Mouse (Mus musculus) fibroblast of lung, adult 2 months (primary cell): ENCODE results near the gene Maml1.

Experiments
- DNase-seq: peaks from one replicate; pipeline ENCODE4 v3.0.0-alpha.2; 2011; ENCODE audit warnings: low read depth

The Maml1 gene

DNA sequence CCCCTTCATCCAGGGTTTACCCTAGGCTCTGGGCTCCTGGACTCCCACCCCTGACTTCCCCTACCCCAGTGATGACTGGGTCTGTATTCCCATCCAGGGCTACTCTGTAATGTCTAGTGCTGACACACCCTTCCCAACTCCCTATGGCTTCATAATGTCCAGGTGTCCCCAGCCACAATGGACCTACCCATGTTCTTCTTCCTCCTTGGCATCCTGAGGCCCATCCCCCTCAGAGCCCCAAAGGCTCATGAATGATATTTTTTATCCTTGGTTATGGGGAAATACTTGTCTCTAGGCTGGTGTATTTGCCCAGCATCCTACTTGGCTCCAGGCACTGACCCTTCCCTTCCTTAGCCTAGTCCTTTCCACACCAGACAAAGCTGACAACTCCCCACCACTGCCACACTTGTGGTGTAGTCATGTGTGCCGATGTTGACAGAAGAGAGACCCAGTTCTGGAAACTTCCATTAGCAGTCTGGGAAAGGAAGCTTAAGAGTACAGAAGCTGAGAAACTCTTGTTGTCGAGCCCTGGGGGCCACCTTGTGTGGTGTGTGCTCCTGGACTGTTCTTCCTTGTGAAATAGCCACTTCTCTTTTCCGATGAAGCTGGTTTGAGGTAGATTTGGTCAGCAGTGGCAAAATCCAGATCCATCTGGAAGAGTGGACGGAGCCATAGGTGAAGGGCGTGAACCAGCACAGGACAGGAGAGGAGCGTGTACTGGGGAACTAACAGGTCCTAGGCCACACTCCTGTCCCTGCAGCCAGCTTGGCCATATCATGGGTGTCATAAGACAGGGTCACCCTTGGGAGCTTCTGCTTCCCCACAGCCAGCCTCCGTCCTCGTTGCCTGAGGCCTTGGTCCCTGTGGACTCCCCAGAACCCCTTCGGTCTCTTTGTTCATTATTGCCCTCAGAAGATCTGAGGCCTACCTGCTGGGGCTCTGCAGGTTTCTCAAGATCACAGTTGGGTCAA, 53.0 kb downstream of the Maml1 start:
- no peak for DNase-seq

DNA sequence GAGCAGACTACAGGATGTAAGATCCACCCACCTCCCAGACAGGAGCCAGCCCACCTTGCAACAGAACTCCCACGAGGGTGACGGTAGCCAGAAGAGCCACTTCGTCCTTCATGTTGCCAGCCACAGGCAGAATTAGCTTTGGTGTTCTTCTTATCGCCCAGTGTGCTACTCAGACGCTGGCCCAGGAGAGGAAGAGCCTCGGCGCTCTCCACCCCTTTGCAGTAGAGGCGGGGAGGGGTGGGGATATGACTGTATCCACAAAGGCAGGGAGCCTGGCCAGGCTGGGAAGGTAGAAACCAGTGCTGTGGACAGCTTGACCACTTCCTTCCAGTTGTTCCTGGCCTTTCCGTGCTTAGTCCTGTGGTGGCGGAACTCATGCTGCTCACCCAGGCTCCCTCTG, 53.8 kb downstream of the Maml1 start, which contains the start of gene Ltc4s:
TSS of gene Ltc4s (minus strand) at position 293 of the 400 bp plus-strand sequence.
- no peak for DNase-seq

DNA sequence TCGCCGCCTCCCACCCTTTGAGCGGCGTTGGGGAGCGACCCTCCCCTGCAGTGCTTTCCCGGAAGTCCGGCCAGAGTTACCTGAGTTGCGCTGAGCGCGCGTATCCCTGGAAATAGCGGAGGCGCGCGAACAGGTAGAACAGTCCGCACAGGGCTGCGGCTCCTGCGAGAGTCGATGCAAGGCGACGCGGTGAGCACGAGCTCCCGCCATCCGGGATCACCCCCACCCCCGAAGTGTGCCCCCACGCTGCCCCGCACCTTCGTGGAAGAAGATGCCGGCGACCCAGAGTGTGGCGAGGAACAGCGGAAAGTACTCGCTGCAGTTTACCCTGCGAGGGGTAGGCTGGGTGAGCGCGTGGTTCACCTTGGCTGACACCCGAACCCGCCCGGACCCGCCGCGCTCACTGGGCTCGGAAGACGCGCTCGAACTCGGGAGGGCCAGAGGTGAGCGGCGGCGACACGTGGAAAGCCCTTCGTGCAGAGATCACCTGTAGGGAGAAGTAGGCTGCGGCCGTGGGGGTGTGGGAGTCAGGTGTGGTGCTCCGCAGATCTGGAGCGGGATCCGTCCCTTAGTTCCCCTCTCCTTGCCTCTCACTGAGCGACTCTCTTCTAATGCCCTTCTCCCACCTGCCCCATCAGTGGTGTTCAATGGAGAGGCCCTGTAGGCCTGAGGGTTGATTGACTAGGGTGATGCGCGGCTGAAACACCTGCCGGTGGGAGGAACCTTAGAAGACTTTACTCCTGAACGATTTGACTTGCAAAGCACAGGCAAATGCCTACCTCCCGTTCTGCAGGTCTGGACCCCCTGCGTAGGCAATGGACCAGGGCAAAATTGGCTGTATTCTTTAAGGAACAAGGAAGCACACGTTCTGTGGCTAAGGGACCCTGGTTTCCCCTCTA, 54.9 kb downstream of the Maml1 start:
- DNase-seq: no peak

DNA sequence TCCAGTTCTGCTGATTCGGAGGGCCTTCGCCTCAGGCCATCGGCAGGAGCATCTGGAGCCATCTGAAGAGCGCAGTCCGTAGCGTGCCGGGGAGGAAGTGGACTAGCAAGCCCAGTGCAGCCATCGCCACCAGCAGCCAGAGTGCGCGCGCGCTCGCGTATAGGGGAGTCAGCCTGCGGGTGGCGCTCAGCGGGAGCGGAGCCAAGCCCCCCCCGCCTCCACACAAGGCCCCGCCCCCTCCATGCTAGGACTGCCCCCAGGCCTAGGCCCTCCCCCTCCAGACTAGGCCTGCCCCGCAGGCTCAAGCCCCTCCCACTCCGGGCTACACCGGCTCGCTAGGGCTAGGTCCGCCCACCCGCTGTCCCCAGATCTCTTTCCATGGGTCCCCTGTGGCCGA, 55.6 kb downstream of the Maml1 start:
- no peak for DNase-seq

DNA sequence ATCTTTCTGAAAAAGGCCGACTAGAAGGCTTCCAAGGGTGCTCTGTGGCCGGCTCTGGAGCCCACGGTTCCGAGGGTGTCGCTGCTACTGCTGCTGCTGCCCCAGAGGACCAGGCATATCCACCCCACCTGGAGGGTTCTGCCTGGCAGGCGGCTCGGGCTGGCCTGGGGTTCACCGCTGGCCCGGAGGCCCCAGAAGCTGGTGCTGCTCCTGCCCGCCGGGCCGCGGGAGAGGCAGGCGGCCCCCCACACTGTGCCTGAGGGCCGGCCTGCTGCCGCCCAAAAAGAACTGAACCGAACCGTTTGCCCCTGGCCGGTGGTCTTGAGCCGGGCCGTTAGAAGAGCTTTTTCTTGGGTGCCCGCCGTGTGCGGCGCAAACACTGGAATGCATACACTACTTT, 57.5 kb downstream of the Maml1 start:
- DNase-seq: no peak

DNA sequence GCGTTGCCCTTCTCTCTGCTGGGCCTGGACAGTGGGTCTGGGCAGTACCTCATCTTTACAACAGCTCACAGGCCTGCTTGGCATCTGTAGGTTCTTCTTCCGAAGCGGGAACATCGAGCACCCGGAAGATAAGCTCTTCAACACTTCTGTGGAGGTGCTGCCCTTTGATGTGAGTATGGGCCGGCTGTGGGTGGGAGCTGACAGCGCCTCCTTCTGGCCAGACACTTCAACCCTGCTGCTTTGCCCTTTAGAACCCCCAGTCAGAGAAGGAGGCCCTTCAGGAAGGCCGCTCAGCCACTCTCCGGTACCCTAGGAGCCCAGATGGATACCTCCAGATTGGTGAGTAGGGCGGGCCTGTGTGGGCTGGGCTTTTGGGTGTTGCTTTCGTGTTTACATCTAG, 58.1 kb downstream of the Maml1 start:
- no peak for DNase-seq

DNA sequence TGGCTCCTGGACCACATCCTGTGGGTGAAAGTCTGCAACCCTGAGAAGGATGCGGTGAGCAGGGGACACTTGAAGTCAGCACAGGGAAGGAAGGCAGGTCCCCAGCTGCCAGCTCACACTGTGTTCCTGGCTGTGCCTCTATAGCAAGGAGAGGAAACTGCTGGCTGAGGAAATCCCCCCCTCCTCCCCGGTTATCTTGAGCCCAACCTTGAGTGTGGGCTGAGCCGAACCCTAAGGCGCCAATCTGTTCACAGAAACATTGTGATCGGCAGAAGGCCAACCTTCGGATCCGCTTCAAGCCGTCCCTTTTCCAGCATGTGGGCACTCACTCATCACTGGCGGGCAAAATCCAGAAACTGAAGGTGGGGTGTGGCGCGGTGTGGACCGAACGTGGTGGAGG, 59.1 kb downstream of the Maml1 start:
- DNase-seq: no peak

DNA sequence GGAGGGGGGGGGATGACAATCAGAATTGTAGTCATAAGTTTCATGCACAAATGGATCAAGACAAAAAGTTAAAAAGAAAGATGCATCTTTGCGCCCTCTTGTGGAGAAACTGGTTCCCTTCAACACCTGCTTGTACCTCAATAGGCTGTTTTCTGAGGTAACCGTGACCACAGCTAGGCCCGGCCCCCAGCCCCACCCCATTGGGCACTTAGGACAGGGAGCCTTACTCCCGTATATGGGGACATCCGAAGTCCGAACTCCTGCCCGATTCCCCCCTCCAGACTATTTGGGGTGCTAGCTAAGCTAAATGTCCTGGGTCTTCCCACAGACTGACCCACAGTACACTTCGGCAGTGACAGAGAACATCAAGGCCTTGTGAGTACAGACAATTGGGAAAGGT, 60.7 kb downstream of the Maml1 start:
- DNase-seq: peak; percentile 54

DNA sequence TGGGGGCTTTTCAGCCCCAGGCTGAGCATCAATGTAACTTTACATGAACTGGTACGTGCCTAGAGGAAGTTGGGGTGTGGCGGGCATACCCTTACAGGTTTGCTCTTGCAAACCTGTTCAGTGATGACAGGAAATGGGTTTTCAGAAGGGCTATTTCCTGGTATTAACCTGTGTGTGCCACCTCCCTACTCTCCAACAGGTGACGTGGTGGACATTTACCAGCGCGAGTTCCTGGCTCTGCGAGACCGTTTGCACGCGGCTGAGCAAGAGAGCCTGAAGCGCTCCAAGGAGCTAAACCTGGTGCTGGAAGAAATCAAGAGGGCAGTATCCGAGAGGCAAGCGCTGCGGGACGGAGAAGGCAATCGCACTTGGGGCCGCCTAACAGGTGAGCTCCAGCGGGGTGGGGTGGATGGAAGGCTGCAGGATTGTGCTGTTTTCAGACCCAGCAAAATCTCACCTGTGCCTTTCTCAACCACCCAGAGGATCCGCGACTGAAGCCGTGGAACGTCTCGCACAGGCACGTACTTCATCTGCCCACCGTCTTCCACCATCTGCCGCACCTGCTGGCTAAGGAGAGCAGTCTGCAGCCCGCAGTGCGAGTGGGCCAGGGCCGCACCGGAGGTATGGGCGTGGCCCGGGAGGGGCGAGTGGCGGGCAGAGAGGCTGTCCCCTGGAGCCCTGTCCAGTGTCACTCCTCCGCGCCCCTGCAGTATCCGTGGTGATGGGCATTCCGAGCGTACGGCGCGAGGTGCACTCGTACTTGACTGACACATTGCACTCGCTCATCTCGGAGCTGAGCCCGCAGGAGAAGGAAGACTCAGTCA, 61.4 kb downstream of the Maml1 start:
- no peak for DNase-seq

DNA sequence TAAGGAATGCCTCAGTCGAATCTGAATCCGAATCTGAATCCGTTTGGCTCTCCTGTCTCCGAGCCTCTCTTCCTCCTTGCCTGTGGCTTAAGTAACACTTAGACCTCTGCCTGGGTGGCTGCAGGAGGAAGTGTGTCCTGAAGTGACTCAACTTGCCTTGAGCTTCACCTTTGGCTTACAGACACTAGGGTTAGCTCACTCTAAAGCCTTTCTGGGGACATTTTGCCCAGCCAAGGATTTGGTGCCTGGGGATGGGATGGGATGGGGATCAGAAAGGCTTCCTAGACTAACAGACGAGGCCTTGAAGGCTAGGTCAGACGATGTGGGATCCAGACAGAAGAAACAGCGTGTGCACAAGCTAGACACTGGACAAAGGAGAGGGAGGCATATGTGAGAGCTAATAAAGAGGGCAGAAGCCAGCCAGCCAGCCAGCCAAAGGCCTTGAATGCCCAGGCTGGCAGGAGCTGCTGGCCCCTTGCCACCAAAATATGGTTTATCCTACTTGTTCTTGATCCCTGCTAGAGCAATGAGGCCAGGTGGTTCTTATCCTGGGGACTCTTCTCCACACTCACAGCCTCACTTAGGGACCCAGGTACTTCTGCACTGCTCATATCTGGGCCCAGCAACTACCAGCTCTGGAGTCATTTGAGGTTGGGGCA, 62.7 kb downstream of the Maml1 start:
- no peak for DNase-seq

DNA sequence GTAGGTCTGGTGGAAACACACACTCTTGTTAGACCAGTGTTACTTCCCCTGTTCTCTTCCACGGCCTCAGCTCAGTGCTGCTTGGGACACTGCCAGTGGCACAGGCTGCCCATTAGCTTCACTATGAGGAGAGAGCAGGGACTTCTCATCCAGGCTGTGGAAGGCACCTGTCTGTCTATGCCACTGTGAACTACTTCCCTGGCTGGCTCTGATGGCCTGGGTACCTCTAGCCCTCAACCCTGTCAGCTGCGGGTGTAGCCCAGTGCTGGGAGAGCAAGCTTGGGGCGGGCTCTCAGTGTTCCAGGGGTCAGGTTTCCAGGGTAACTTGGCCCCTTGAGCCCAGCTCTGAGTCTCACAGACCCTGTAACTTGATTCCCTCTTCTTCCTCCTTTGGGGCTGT, 63.3 kb downstream of the Maml1 start:
- no peak for DNase-seq

DNA sequence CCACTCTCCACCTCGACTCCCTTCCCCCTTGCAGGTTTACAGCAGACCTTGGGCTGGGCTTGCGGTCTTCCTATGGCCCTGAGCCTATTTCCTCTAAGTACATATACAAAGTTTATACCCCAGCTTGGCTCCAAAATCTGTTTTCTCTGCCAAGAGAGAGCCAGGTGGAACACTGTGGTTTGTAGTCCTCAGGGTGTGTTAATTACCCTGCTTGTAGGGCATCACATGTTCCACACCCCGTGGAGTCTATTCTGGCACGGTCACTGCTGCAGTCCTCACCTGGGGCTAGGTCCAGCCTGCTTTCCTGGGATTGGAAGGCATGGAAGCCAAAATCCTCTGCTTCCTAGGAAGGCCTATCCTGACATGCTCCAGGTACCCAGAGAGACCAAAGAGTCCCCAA, 64.4 kb downstream of the Maml1 start:
- no peak for DNase-seq

DNA sequence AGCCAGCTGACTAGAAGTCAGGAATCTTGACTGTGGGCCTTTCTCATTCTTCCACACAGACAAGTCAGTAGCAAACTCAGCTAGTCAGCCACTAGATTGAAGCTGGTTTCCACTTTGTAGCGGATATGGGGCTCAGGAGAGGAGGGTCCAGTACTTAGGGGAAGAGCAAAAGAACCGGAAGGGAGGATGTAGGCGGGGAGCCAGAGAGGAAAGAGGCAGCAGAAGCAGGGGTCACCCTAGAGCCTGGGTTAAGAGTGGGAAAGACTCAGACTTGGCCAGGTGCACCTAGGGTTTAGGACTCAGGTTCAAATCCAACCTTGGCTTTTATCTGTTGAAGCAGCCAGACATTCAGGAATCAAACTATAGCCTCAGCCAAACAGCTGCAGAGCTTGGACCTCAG, 64.9 kb downstream of the Maml1 start:
- no peak for DNase-seq

DNA sequence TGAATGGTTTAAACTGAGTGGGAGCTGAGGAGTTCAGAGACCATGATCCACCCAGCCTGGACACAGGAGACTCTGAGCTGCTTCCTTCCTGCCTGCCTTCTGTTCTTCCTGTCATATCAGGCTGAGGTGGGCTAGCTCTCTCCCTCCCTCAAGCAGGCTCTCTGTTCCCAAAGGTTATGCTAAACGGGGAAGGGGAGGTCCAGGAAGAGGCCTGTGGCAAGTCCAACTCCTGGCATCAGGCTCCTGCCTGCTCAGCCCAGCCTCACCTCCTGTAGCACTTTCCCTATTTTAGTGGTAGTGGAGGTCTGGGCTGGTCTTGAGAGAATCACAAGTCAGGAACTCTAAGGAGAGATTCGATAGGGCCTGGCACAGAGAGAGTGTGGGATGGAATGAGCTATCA, 65.7 kb downstream of the Maml1 start:
- no peak for DNase-seq

DNA sequence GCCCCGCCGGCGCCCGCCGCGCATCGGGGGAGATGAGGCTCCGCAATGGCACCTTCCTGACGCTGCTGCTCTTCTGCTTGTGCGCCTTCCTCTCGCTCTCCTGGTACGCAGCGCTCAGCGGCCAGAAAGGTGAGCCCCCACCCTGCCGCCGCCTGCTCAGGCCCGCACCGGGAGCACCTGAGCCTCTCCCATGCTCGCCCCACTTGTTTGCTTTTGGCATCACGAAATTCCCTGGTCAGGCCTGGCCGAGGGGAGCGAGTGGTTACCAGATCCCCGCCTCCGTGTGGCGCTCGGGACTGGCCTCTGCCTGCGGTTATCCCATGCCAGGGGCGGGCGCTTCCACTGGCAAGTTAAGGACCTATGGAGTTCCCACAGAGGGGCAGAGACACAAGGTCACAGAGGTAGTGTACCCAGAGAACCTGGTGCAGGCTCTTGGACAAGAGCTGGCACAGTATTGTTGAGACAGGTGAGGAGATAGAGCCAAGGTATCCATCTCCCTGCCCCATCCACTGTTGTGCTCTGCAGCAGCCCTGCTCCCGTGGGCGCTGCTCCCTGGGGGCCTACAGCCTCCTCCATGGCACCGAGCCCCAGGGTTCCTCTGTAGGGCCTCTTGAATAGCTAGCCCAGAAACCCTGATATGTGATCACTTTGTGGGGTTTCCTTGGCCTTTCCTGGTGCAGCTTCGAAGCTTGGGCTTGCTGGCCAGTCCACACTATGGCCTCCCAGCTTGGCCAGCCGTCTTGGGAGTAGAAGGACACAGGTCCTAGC, 66.3 kb downstream of the Maml1 start:
- no peak for DNase-seq

DNA sequence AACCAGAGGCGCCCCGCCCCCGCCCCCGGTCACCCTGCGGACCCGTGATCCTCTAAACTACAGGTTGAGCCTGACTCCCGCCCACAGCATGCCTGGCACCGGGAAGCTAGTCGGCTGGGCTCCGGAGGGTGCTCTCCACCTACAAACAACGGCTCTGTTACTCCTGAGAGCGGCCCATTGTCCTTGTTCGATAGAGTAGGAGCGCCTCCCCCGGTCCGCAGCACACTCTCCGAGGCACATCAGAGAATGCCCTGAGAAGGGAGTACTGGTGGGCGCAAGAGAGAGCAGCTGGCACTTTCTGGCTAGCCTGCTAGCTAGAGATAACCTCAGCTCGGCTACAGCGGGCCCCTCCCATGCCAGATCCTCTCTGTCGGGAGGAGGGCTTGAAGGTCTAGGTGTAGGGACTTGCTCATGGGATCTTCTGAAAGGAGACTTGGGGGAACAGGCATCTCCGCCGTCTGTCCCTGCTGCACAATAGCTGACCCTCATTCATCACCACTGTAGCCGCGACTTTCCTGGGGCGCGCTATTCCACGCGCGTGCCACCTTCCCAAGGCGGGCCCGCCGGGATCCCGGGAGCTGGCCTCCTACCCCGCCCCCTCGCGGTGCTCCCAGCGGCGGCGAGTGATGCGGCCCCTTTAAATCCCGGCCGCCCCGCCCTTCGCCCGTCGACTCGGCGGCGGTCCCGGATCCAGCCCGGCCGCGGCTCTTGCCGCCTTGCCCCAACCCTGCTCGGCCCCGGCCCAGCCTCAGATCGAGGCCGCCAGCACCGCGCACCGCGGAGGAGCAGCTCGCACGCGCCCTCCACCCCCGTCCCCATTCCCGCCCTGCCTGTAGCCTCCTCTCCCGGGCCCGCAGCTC, 67.2 kb downstream of the Maml1 start:
- DNase-seq: no peak

DNA sequence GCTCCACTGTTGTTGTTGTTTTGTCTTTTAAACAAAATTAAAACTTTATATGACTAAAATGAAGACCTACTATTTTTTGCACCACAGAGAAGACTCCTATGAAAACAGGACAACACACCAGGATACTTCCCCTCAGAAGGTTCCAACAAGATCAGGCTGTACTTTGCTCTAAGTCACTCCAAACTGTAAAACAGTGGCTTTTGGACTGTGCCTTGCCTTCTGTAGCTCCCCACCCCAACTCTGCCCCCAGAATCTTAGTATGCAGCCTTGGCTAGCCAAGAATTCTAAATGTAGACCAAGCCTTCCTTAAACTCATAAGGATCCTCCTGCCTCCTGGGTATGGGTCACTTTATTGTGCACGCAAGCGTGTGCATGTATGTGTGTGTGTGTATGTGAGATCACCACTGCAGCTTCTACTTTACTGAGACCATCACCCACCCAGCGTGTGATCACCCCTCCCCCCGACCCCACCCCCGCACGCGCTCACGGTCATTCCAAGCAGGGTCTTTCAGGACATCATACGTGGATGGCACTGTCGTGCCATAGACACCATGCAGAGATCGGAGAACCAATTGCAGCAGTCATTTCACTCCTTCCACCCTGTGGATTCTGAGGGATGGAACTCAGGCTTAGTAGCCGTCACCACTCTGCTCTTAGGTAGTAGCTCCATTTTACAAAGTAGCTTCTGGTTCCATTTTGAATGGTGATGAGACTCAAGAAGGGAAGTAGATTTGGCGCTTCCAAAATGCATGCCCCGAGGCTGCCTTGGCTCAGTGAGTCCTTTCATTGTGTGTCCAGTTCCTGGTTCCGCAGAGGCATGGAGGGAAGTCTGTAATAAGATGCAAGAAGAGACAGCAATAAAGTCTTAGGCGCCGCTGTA, 68.1 kb downstream of the Maml1 start:
- DNase-seq: no peak

DNA sequence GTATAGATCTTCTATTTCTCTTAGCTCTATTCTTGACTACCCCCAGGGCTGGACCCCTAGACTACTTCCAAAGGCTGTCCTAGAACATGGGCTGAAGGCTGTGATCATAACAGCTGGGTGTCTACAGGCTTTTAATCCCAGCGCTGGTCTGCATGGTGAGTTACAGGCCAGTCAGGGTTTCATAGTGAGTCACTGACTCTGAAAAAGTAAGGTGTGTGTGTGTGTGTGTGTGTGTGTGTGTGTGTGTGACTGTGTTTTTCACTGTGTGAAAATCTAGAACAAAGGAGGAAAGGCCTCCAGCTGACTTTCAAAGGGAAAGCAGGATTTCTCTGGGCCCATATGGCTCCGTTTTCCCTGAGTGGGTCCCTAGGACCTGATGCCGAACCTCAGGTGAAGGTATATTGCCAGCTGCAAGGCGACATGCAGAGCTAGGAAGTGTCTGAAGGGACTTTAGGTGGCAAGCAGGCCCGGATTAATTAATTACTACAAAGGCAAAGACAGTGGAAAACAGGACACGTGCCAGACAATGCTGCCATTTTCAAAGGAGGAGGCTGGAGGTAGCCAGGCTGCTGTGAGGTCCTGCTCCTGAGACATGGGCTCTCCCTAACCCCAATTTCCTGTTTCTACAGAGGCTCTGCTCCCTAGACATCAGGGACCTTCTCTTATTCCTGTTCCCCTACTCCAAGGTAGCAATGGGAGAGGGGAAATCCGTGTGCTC, 69.4 kb downstream of the Maml1 start:
- no peak for DNase-seq
